Mouse (Mus musculus): ENCODE measurements around the gene Dtx3l.

- TF ChIP-seq POLR2A (IDR thresholded peaks at IDR 0.05; ENCODE audit: control insufficient read depth, extremely low read depth, insufficient read depth, low read length, poor library complexity): no peak
- no peak for TF ChIP-seq CTCF (IDR thresholded peaks at IDR 0.05; ENCODE audit: borderline replicate concordance, control insufficient read depth, extremely low read depth, insufficient read depth, low read length, poor library complexity)
Observed at GRCm38 (mm10) chr16:35903014-35903640, 35.8 kb downstream of the Dtx3l start.
